Mouse (Mus musculus) heart, embryonic 11.5 days (tissue): ENCODE measurements at regions not wholly inside any gene's neighbourhood (a gene's known extent, or its start where the extent isn't known, plus 50 kb on each side); places are given as distances from the start of the nearest gene placed in this dataset.
"Not testable (repeated sequence)": the region's sequence is repeated elsewhere in the genome, so short reads cannot be mapped to it uniquely, and the experiment has no call there.

ENCODE experiments used
- ATAC-seq: fragments of 200-750 bp; cut with Nextera tagmentation; replicated peaks from 2 replicates; pipeline ENCODE4 v1.8.0; 2017; ENCODE audit warnings: moderate library complexity; ENCODE audit not compliant: insufficient number of reproducible peaks, low FRiP score, low TSS enrichment
- H3K27ac ChIP-seq: fragments of 300-500 bp; sonication (generic); 2 replicates; pipeline ENCODE4 v1.5.1; 2014; ENCODE audit warnings: mild to moderate bottlenecking, low read depth, low read length
- H3K27me3 ChIP-seq: fragments of 300-500 bp; sonication (generic); 2 replicates; pipeline ENCODE4 v1.6.1; 2014; ENCODE audit warnings: mild to moderate bottlenecking, low read length, mixed read lengths; ENCODE audit not compliant: control insufficient read depth, insufficient read depth
- H3K36me3 ChIP-seq: fragments of 300-500 bp; sonication (generic); 2 replicates; pipeline ENCODE4 v1.6.1; 2014; ENCODE audit warnings: mild to moderate bottlenecking, low read length, moderate library complexity, mixed read lengths; ENCODE audit not compliant: control insufficient read depth, insufficient read depth
- H3K4me1 ChIP-seq: fragments of 300-500 bp; sonication (generic); 2 replicates; pipeline ENCODE4 v1.6.1; 2014; ENCODE audit warnings: low read length; ENCODE audit not compliant: control insufficient read depth, insufficient read depth
- H3K4me2 ChIP-seq: fragments of 300-500 bp; sonication (generic); 2 replicates; pipeline ENCODE4 v1.6.1; 2014; ENCODE audit warnings: mild to moderate bottlenecking, moderate library complexity
- H3K4me3 ChIP-seq: fragments of 300-500 bp; sonication (generic); 2 replicates; pipeline ENCODE4 v1.5.1; 2014; ENCODE audit warnings: low read depth, low read length
- H3K9ac ChIP-seq: fragments of 300-500 bp; sonication (generic); 2 replicates; pipeline ENCODE4 v1.6.1; 2014; ENCODE audit warnings: mild to moderate bottlenecking, low read depth, low read length, moderate library complexity
- H3K9me3 ChIP-seq: fragments of 300-500 bp; sonication (generic); replicated peaks from 2 replicates; pipeline ENCODE4 v1.6.1; 2016; ENCODE audit warnings: low read length; ENCODE audit not compliant: control insufficient read depth
- WGBS: fragments of 180-500 bp; shearing (Covaris S2); extraction: QIAGEN DNeasy Blood & Tissue Kit; methylation state at CpG from one replicate; pipeline ENCODE4 v1.1.7; 2014; ENCODE audit not compliant: insufficient replicate concordance; 5-methylcytosine and 5-hydroxymethylcytosine counted together

GRCm38 (mm10) chr5:100274674-100275073 lies 115.1 kb upstream of the Tmem150c start:
- H3K27me3 ChIP-seq: 0 out of 2 replicates have a peak, but pooled peaks cover 3% of the 10 kb centered on the region
- ATAC-seq: no peak
- no peaks in the 10 kb centered on the region for H3K36me3 ChIP-seq
- no peaks in the 10 kb centered on the region for H3K4me1 ChIP-seq
- no peak overlapping the region for H3K4me2 ChIP-seq
- no peak overlapping the region for H3K4me3 ChIP-seq
- H3K9me3 ChIP-seq: 0 out of 2 replicates have a peak, but pooled peaks cover 2% of the 10 kb centered on the region
- H3K27ac ChIP-seq: no peak overlapping the region
- no peak overlapping the region for H3K9ac ChIP-seq
- 70% methylated on average over 4 of the region's 4 CpGs for WGBS

- ATAC-seq, H3K27me3 ChIP-seq, H3K27ac ChIP-seq, H3K4me3 ChIP-seq, H3K9me3 ChIP-seq, H3K4me2 ChIP-seq, H3K9ac ChIP-seq, H3K36me3 ChIP-seq, H3K4me1 ChIP-seq: not testable (repeated sequence)
- 82% methylated on average over 8 of the region's 9 CpGs for WGBS
These were observed 112.4 kb upstream of the Tmem150c start for GRCm38 (mm10) chr5:100271975-100272374.

- Histone ChIP-seq H3K4me2 (no peak overlapping the region), H3K9ac (no peak overlapping the region), H3K27ac (no peak overlapping the region), H3K36me3 (no peaks in the 10 kb centered on the region), H3K9me3 (peaks cover 2% of the 10 kb centered on the region; the same call in 1 of the 2 replicates), H3K4me1 (no peaks in the 10 kb centered on the region), H3K27me3 (0 out of 2 replicates have a peak, but pooled peaks cover 3% of the 10 kb centered on the region), H3K4me3 (no peak overlapping the region)
- ATAC-seq: no peak
- 58% methylated on average over 12 of the region's 12 CpGs for WGBS
These were observed 111.5 kb upstream of the Tmem150c start for GRCm38 (mm10) chr5:100270841-100271686.

- H3K27me3 ChIP-seq: no peaks in the 10 kb centered on the region
- no peak overlapping the region for H3K27ac ChIP-seq
- H3K36me3 ChIP-seq: no peaks in the 10 kb centered on the region
- no peak overlapping the region for H3K4me3 ChIP-seq
- WGBS: 71% methylated on average over 8 of the region's 8 CpGs
- ATAC-seq: no peak
- H3K4me2 ChIP-seq: no peak overlapping the region
- no peak overlapping the region for H3K9ac ChIP-seq
- H3K4me1 ChIP-seq: no peaks in the 10 kb centered on the region
- H3K9me3 ChIP-seq: peaks cover 2% of the 10 kb centered on the region; the same call in 1 of the 2 replicates
These were observed 108.7 kb upstream of the Tmem150c start for GRCm38 (mm10) chr5:100268111-100268878.

- no peak overlapping the region for H3K4me2 ChIP-seq
- no peaks in the 10 kb centered on the region for H3K36me3 ChIP-seq
- no peaks in the 10 kb centered on the region; the same call in 1 of the 2 replicates for H3K9me3 ChIP-seq
- ATAC-seq: no peak
- 63% methylated on average over 17 of the region's 17 CpGs for WGBS
- 0 out of 2 replicates have a peak overlapping the region, but pooled peaks have one; percentile 5 for H3K9ac ChIP-seq
- no peak overlapping the region for H3K4me3 ChIP-seq
- no peak overlapping the region for H3K27ac ChIP-seq
- no peaks in the 10 kb centered on the region for H3K4me1 ChIP-seq
- no peaks in the 10 kb centered on the region for H3K27me3 ChIP-seq
These were observed 107.3 kb upstream of the Tmem150c start for GRCm38 (mm10) chr5:100266671-100267510.

GRCm38 (mm10) chr5:100259803-100260693 lies 100.4 kb upstream of the Tmem150c start:
- H3K27me3 ChIP-seq: no peaks in the 10 kb centered on the region
- no peaks in the 10 kb centered on the region for H3K9me3 ChIP-seq
- no peak overlapping the region for H3K4me2 ChIP-seq
- H3K27ac ChIP-seq: peak overlapping the region; percentile 71
- no peak overlapping the region for H3K4me3 ChIP-seq
- H3K36me3 ChIP-seq: no peaks in the 10 kb centered on the region
- H3K4me1 ChIP-seq: peaks cover 7% of the 10 kb centered on the region
- no peak for ATAC-seq
- 68% methylated on average over 8 of the region's 8 CpGs for WGBS
- no peak overlapping the region for H3K9ac ChIP-seq

- H3K9ac ChIP-seq: no peak overlapping the region
- ATAC-seq: no peak
These were observed 99.5 kb upstream of the Tmem150c start for GRCm38 (mm10) chr5:100258952-100259710.

More at GRCm38 (mm10) chr5:100258952-100259710, 99.5 kb upstream of the Tmem150c start:
- peaks cover 10% of the 10 kb centered on the region for H3K4me1 ChIP-seq
- H3K27ac ChIP-seq: peak overlapping the region; percentile 71
- H3K9me3 ChIP-seq: no peaks in the 10 kb centered on the region
- H3K4me2 ChIP-seq: no peak overlapping the region
- H3K4me3 ChIP-seq: no peak overlapping the region
- no peaks in the 10 kb centered on the region for H3K27me3 ChIP-seq
- H3K36me3 ChIP-seq: no peaks in the 10 kb centered on the region
- WGBS: 59% methylated on average over 12 of the region's 12 CpGs
